ENCODE assay signal across 8 mouse cellular contexts in genomic region chr11:81152021-81152385, GRCm38 (mm10).
DNase-seq lines count a peak whose midpoint lies in the region; ATAC-seq and TF ChIP-seq lines count a peak whose summit lies in the region.

No protein-coding gene starts in this region.

- H3K27me3 ChIP-seq in forebrain, embryonic 13.5 days: peaks cover 45% of the 10 kb centered on the region
- H3K27me3 ChIP-seq in hindbrain, embryonic 14.5 days (ENCODE audit: control insufficient read depth, insufficient read depth, low read length): peaks cover 15% of the 10 kb centered on the region
- H3K27me3 ChIP-seq in neural tube, embryonic 12.5 days (replicated peaks): peaks cover 36% of the 10 kb centered on the region

- peak overlapping the region; percentile 98 for H3K4me2 ChIP-seq in forebrain, embryonic 13.5 days
- peak overlapping the region; percentile 98 for H3K4me2 ChIP-seq in hindbrain, embryonic 14.5 days (replicated peaks)
- peak overlapping the region; percentile 98 for H3K4me2 ChIP-seq in neural tube, embryonic 12.5 days (replicated peaks)

- no peaks in the 10 kb centered on the region for H3K9me3 ChIP-seq in forebrain, embryonic 13.5 days (replicated peaks)
- no peaks in the 10 kb centered on the region for H3K9me3 ChIP-seq in hindbrain, embryonic 14.5 days (ENCODE audit: control insufficient read depth, low read length)
- no peaks in the 10 kb centered on the region for H3K9me3 ChIP-seq in neural tube, embryonic 12.5 days

- H3K36me3 ChIP-seq in forebrain, embryonic 13.5 days (ENCODE audit: poor library complexity, severe bottlenecking): no peaks in the 10 kb centered on the region
- H3K36me3 ChIP-seq in hindbrain, embryonic 14.5 days (replicated peaks; ENCODE audit: control insufficient read depth, insufficient read depth): no peaks in the 10 kb centered on the region
- no peaks in the 10 kb centered on the region for H3K36me3 ChIP-seq in neural tube, embryonic 12.5 days

- peak overlapping the region; percentile 48 for H3K4me3 ChIP-seq in forebrain, embryonic 13.5 days
- peak overlapping the region; percentile 68 for H3K4me3 ChIP-seq in hindbrain, embryonic 14.5 days (replicated peaks; ENCODE audit: low read length)
- H3K4me3 ChIP-seq in neural tube, embryonic 12.5 days: peak overlapping the region; percentile 65

- WGBS in forebrain, embryonic 13.5 days: under 1% methylated on average over 25 of the region's 42 CpGs
- 0% methylated on average over 32 of the region's 42 CpGs for WGBS in hindbrain, embryonic 14.5 days
- 0% methylated on average over 40 of the region's 42 CpGs for WGBS in neural tube, embryonic 12.5 days

- intact Hi-C loops in left cerebral cortex, postnatal 4 days (cut with DNase I): loop anchor here (5.0 to 10.0 kb wide), 3 partner anchors 250 to 443 kb away; no protein-coding TSS in a partner anchor

- no peak for TF ChIP-seq POLR2A in brain, embryonic 14.5 days (IDR thresholded peaks at IDR 0.05; ENCODE audit: borderline replicate concordance, extremely low read depth, insufficient read depth, insufficient read length, poor library complexity, severe bottlenecking)

- H3K9ac ChIP-seq in forebrain, embryonic 13.5 days: peak overlapping the region; percentile 66
- peak overlapping the region; percentile 81 for H3K9ac ChIP-seq in hindbrain, embryonic 14.5 days
- peak overlapping the region; percentile 74 for H3K9ac ChIP-seq in neural tube, embryonic 12.5 days

- no peak overlapping the region for H3K27ac ChIP-seq in forebrain, embryonic 13.5 days
- H3K27ac ChIP-seq in hindbrain, embryonic 14.5 days: peak overlapping the region; percentile 82
- no peak overlapping the region for H3K27ac ChIP-seq in neural tube, embryonic 12.5 days

- DNase-seq in layer of hippocampus, adult 11-12 months (ENCODE audit: low spot score): peak; percentile 60
- no peak for DNase-seq in layer of hippocampus, adult 9-10 months (ENCODE audit: low spot score)
- DNase-seq in brain, embryonic 14.5 days (ENCODE audit: low read depth): peak; percentile 65
- DNase-seq in hindbrain, embryonic 14.5 days (ENCODE audit: low spot score): peak; percentile 47
- peak; percentile 62 for DNase-seq in left cerebral cortex, postnatal 4 days
- no peak for DNase-seq in MN1 (ENCODE audit: low spot score)

- peaks cover 22% of the 10 kb centered on the region for H3K4me1 ChIP-seq in forebrain, embryonic 13.5 days
- peaks cover 12% of the 10 kb centered on the region for H3K4me1 ChIP-seq in hindbrain, embryonic 14.5 days (replicated peaks; ENCODE audit: control insufficient read depth, insufficient read depth, low read length)
- peaks cover 18% of the 10 kb centered on the region for H3K4me1 ChIP-seq in neural tube, embryonic 12.5 days

- TF ChIP-seq CTCF in brain, embryonic 14.5 days (IDR thresholded peaks at IDR 0.05; ENCODE audit: borderline replicate concordance, extremely low read depth, insufficient read depth, insufficient read length): peak; percentile 49; the same call in 1 of the 2 replicates

- ATAC-seq in forebrain, embryonic 13.5 days: peak; percentile 57
- ATAC-seq in hindbrain, embryonic 14.5 days (ENCODE audit: low FRiP score): peak; percentile 28; the same call in 1 of the 2 replicates
- peak; percentile 41 for ATAC-seq in neural tube, embryonic 12.5 days (ENCODE audit: low FRiP score, low read depth)

Comparison
In these comparisons a context has a peak if more than half of its experiments do, and no peak if none do; other contexts are left out.
1. DNase-seq: peak in layer of hippocampus, adult 11-12 months (single experiment), brain, embryonic 14.5 days (single experiment), hindbrain, embryonic 14.5 days (single experiment) and left cerebral cortex, postnatal 4 days (single experiment); none in layer of hippocampus, adult 9-10 months (single experiment) and MN1 (single experiment).
2. Peak in every context shown above with its lines, with median percentiles within 50 percentile points of each other: ATAC-seq, H3K4me2 ChIP-seq, H3K4me3 ChIP-seq and H3K9ac ChIP-seq.